Mouse (Mus musculus) Patski (cell line): ENCODE data around the gene Ltbr. TPM values are rescaled to one million over a fixed set of nuclear protein-coding genes. Genes with fewer than 3 reads are reported as not detected.

ENCODE experiments used
- ATAC-seq: fragments of 100-300 bp; one replicate; pipeline ENCODE4 v1.8.0; 2021
- CTCF ChIA-PET: fragments of 350-600 bp; sonication (Branson Sonifier 250); formaldehyde crosslinking; loops from one replicate; lab custom pipeline; 2022; ENCODE audit warnings: inconsistent platforms; lab: Charles Lee
- POLR2A ChIA-PET: fragments of 350-600 bp; sonication (Branson Sonifier 250); formaldehyde crosslinking; loops from one replicate; lab custom pipeline; 2022; ENCODE audit warnings: antibody characterized with exemption, inconsistent platforms; lab: Charles Lee
- DNase-seq: peaks from one replicate; pipeline ENCODE4 v3.0.0-alpha.2; 2011; ENCODE audit warnings: low read depth, low spot score
- H3K27me3 ChIP-seq: fragments of 371-371 bp; one replicate; pipeline ENCODE4 v1.5.1; 2021
- CTCF ChIP-seq: fragments of 100-300 bp; IDR thresholded peaks from one replicate; pipeline ENCODE4 v1.5.1; 2021
- in situ Hi-C: fragments of 300-500 bp; cut with MboI; formaldehyde crosslinking; loops from 3 replicates; pipeline ENCODE4 v1.11.1; 2018; ENCODE audit warnings: low pct_unique_long_range_greater_than_20kb, mixed read lengths
- polyA plus RNA-seq: library from polyadenylated mRNA; unstranded; gene quantifications from one replicate; pipeline ENCODE4 v1.2.3, GENCODE M21; 2021

The Ltbr gene
- polyA plus RNA-seq, 1 experiment from 2014 or later, result 164 TPM

- no peak for TF ChIP-seq CTCF
- ATAC-seq (no peak), DNase-seq (no peak)
- in situ Hi-C loops, result no loop called here
- H3K27me3 ChIP-seq, result no peaks in the 10 kb centered on the region
- POLR2A ChIA-PET, result no interaction called here
- CTCF ChIA-PET, result no interaction called here
Measured at GRCm38 (mm10) chr6:125264219-125264618, 49.5 kb downstream of the Ltbr start.

- ChIA-PET CTCF (interaction anchor here (1.6 kb wide), 1 partner anchor 41 kb away, joined by 3 read pairs; no protein-coding TSS in a partner anchor), POLR2A (interaction anchor here (1.9 kb wide), 1 partner anchor 26 kb away, joined by 4 read pairs; no protein-coding TSS in a partner anchor)
- ATAC-seq (no peak), DNase-seq (no peak)
- no peaks in the 10 kb centered on the region for H3K27me3 ChIP-seq
- in situ Hi-C loops, result no loop called here
- no peak for TF ChIP-seq CTCF
Measured at GRCm38 (mm10) chr6:125260006-125260555, 53.6 kb downstream of the Ltbr start.

Other genes with a start within 250 kb of the Ltbr start
- not detected for gene Lpar5, start 246.0 kb downstream of the Ltbr start, polyA plus RNA-seq
- gene Chd4, start 217.9 kb downstream of the Ltbr start, polyA plus RNA-seq, result 198 TPM
- 65.0 TPM for gene Nop2, start 182.0 kb downstream of the Ltbr start, polyA plus RNA-seq
- 6.2 TPM for gene Iffo1, start 168.6 kb downstream of the Ltbr start, polyA plus RNA-seq
- gene Gapdh, start 147.4 kb downstream of the Ltbr start, polyA plus RNA-seq, result 889 TPM
- 73.8 TPM for gene Ncapd2, start 122.2 kb downstream of the Ltbr start, polyA plus RNA-seq
- 175 TPM for gene Mrpl51, start 122.1 kb downstream of the Ltbr start, polyA plus RNA-seq
- gene Vamp1, start 98.3 kb downstream of the Ltbr start, polyA plus RNA-seq, result 7.5 TPM
- 18.2 TPM for gene Tapbpl, start 82.0 kb downstream of the Ltbr start, polyA plus RNA-seq
- gene Cd27, start 76.9 kb downstream of the Ltbr start, polyA plus RNA-seq, result 0.33 TPM
- not detected for gene Tuba3a, start 27.8 kb downstream of the Ltbr start, polyA plus RNA-seq
- 1.8 TPM for gene Scnn1a, start 6.8 kb upstream of the Ltbr start, polyA plus RNA-seq
- 190 TPM for gene Tnfrsf1a, start 35.5 kb upstream of the Ltbr start, polyA plus RNA-seq
- gene Plekhg6, start 66.9 kb upstream of the Ltbr start, polyA plus RNA-seq, result 0.49 TPM
- 298 TPM for gene Cd9, start 180.9 kb upstream of the Ltbr start, polyA plus RNA-seq
- gene Vwf, start 232.9 kb upstream of the Ltbr start, polyA plus RNA-seq, result 0.15 TPM